Mouse (Mus musculus) lung, embryonic 16.5 days (tissue): ENCODE results near the gene Il1rl1. TPM values are rescaled to one million over a fixed set of nuclear protein-coding genes. Genes with fewer than 3 reads are reported as not detected.

ENCODE experiments used
- ATAC-seq: fragments of 200-750 bp; cut with Nextera tagmentation; 2 replicates; pipeline ENCODE4 v1.8.0; 2017; ENCODE audit warnings: low read depth, mild to moderate bottlenecking, moderate library complexity
- H3K27ac ChIP-seq: fragments of 300-500 bp; sonication (generic); 2 replicates; pipeline ENCODE4 v1.5.1; 2014; ENCODE audit warnings: mild to moderate bottlenecking, control low read depth, low read length
- H3K27me3 ChIP-seq: fragments of 300-500 bp; sonication (generic); 2 replicates; pipeline ENCODE4 v1.6.1; 2014; ENCODE audit warnings: low read depth, low read length, mixed read lengths; ENCODE audit not compliant: control insufficient read depth, insufficient read depth
- H3K36me3 ChIP-seq: fragments of 300-500 bp; sonication (generic); 2 replicates; pipeline ENCODE4 v1.6.1; 2014; ENCODE audit warnings: low read length; ENCODE audit not compliant: control insufficient read depth, insufficient read depth
- H3K4me1 ChIP-seq: fragments of 300-500 bp; sonication (generic); replicated peaks from 2 replicates; pipeline ENCODE4 v1.6.1; 2014; ENCODE audit warnings: low read length, mixed read lengths; ENCODE audit not compliant: control insufficient read depth, insufficient read depth
- H3K4me2 ChIP-seq: fragments of 300-500 bp; sonication (generic); 2 replicates; pipeline ENCODE4 v1.6.1; 2014; ENCODE audit warnings: low read depth, low read length, control low read depth
- H3K4me3 ChIP-seq: fragments of 300-500 bp; sonication (generic); 2 replicates; pipeline ENCODE4 v1.5.1; 2014; ENCODE audit warnings: mild to moderate bottlenecking, low read length, control low read depth
- H3K9ac ChIP-seq: fragments of 300-500 bp; sonication (generic); 2 replicates; pipeline ENCODE4 v1.6.1; 2014; ENCODE audit warnings: low read length, control low read depth
- H3K9me3 ChIP-seq: fragments of 300-500 bp; sonication (generic); 2 replicates; pipeline ENCODE4 v1.6.1; 2016; ENCODE audit warnings: low read length; ENCODE audit not compliant: control insufficient read depth
- WGBS: fragments of 180-500 bp; shearing (Covaris S2); extraction: QIAGEN DNeasy Blood & Tissue Kit; methylation state at CpG from one replicate; pipeline ENCODE4 v1.1.7; 2014; 5-methylcytosine and 5-hydroxymethylcytosine counted together
- polyA plus RNA-seq: library from polyadenylated mRNA; unstranded; fragments of >200 nt; fragmentation: Nextera tagmentation; extraction: Ambion mirVana; gene quantifications from 2 replicates; pipeline ENCODE4 v1.2.1, GENCODE M21; 2015

Gene Il1rl1
- polyA plus RNA-seq, 1 experiment from 2014 or later: 0.36 TPM

DNA sequence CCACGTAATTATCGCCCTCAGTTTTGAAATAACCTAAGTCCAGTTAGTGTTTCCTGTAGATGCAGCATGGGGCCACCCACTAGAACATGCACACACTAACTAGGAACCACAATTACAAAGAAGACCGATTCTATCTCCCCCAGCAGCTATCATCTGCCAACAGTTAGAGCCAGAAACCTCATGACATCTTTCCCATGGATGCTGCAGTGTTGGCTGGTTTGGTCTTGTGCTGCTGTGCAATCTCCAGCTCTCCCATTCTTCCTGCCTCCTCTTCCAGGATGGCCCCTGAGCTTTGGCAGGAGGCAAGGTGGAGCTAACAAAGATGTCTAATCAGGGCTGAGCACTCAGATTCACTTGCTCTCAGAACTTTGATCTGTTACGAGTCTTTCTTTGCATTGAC is 71.8 kb downstream of the Il1rl1 start:
- H3K36me3 ChIP-seq: no peaks in the 10 kb centered on the region
- H3K27ac ChIP-seq: 0 out of 2 replicates have a peak overlapping the region, but pooled peaks have one; percentile 10

DNA sequence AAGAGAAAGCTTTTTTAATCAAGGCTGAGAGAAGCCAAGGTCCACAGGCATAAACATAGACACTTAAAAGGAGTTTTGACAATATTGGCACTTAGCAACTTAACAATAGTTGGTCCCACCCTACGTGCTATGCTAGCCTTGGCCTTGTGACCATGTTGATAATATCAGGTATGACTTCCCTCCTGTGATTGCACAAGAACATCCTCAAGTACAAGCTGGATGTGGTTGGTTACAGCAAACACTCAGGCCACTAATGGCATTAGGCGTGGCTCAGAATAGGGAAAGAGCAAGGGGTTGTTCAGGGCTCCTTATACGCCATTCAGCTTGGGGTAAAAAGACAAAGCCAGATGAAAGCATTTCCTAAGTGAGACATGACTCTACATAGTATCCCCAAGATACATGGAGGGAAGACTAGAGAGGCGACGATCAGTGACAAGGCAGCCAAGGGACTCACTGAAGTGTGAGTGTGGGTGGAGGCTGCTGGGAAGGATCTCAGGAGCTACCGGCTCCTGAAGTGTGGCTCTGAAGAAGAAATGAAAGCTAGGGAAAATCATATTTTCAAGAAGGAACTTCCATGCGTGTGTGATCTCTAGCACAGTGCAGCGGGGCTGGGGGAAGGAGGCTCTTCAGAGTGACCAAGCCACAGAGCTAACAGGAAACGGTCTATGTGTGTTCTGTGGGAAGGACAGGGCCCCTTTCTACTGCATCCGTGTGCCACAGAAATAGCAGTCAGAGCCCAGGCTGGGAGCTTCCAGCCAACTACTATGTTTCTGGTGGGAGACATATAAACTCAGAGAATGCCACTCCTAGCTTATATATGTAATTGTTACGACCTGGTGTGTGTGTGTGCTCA is 72.4 kb downstream of the Il1rl1 start:
- 0 out of 2 replicates have a peak overlapping the region, but pooled peaks have one; percentile 19 for H3K27ac ChIP-seq
- peak; percentile 76 for ATAC-seq
- H3K4me1 ChIP-seq: peaks cover 6% of the 10 kb centered on the region; the same call in 1 of the 2 replicates
- no peaks in the 10 kb centered on the region for H3K27me3 ChIP-seq
- H3K36me3 ChIP-seq: no peaks in the 10 kb centered on the region
- H3K9me3 ChIP-seq: no peaks in the 10 kb centered on the region
- no peak overlapping the region for H3K4me2 ChIP-seq
- WGBS: 72% methylated on average over 11 of the region's 11 CpGs
- no peak overlapping the region for H3K9ac ChIP-seq
- H3K4me3 ChIP-seq: no peak overlapping the region

More for the DNA sequence above, 71.8 kb downstream of the Il1rl1 start:
- no peak for ATAC-seq
- Histone ChIP-seq H3K27me3 (no peaks in the 10 kb centered on the region), H3K4me1 (peaks cover 6% of the 10 kb centered on the region; the same call in 1 of the 2 replicates), H3K9me3 (no peaks in the 10 kb centered on the region), H3K9ac (no peak overlapping the region), H3K4me2 (no peak overlapping the region), H3K4me3 (no peak overlapping the region)
- WGBS: 77% methylated on average over 4 of the region's 4 CpGs

DNA sequence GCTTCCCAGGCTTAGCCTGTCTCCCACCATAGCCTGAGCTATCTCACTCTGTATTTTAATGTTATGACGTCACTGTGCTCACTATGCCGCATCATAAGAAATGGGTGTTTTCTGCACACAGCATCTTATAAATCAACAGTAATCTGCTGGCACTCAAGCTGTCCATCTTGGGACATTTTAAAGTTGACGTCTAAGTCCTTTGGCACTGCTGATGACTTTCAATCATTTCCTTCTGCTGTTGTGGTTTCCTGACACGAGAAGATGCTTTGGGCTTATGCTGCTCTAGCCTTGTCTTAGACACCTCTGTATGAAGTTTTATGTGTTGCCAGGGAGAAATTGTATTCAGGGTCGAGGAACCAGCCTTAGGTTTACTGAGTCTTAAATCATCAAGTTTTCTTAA is 75.2 kb downstream of the Il1rl1 start:
- no peak for ATAC-seq
- no peak overlapping the region for H3K9ac ChIP-seq
- no peak overlapping the region for H3K27ac ChIP-seq
- 64% methylated on average over 5 of the region's 5 CpGs for WGBS
- no peak overlapping the region for H3K4me3 ChIP-seq
- no peaks in the 10 kb centered on the region for H3K36me3 ChIP-seq
- no peaks in the 10 kb centered on the region for H3K9me3 ChIP-seq
- H3K27me3 ChIP-seq: no peaks in the 10 kb centered on the region
- no peak overlapping the region for H3K4me2 ChIP-seq
- 0 out of 2 replicates have a peak, but pooled peaks cover 3% of the 10 kb centered on the region for H3K4me1 ChIP-seq

Other genes with a start within 250 kb of the Il1rl1 start
- gene Il1r1, start 204.5 kb upstream of the Il1rl1 start, polyA plus RNA-seq: 11.2 and 11.7 TPM in 2 replicates
- 12.4 and 13.2 TPM in 2 replicates for gene Il1rl2, start 105.0 kb upstream of the Il1rl1 start, polyA plus RNA-seq
- 7.6 and 9.5 TPM in 2 replicates for gene Il18r1, start 36.0 kb downstream of the Il1rl1 start, polyA plus RNA-seq
- 0.23 and 0.28 TPM in 2 replicates for gene Il18rap, start 85.8 kb downstream of the Il1rl1 start, polyA plus RNA-seq
- not detected in 2 replicates for gene Slc9a4, start 150.5 kb downstream of the Il1rl1 start, polyA plus RNA-seq